Mouse (Mus musculus): ENCODE measurements around the gene Flnb. TPM values are rescaled to one million over a fixed set of nuclear protein-coding genes. Genes with fewer than 3 reads are reported as not detected.

The Flnb gene
- polyA plus RNA-seq, 1 experiment from 2014 or later: 21.2 TPM

- ATAC-seq (ENCODE audit: low FRiP score, low TSS enrichment): peak; percentile 9; the same call in 1 of the 2 replicates
- Histone ChIP-seq H3K4me3 (ENCODE audit: low read length) (no peak overlapping the region), H3K4me2 (replicated peaks; ENCODE audit: low read depth, low read length) (no peak overlapping the region), H3K9me3 (ENCODE audit: low read length) (no peaks in the 10 kb centered on the region), H3K9ac (replicated peaks; ENCODE audit: low read length) (no peak overlapping the region; the same call in 1 of the 2 replicates), H3K36me3 (ENCODE audit: insufficient read depth, low read length) (no peaks in the 10 kb centered on the region), H3K27me3 (ENCODE audit: insufficient read depth, low read length) (no peaks in the 10 kb centered on the region), H3K27ac (ENCODE audit: low read length) (peak overlapping the region; percentile 96), H3K4me1 (ENCODE audit: insufficient read depth, low read length) (peaks cover 55% of the 10 kb centered on the region)
- 28% methylated on average over 8 of the region's 8 CpGs for WGBS
These were observed 7.0 kb downstream of the Flnb start for GRCm38 (mm10) chr14:7824651-7825268.

- no peak overlapping the region for H3K4me3 ChIP-seq (ENCODE audit: low read length)
- peak overlapping the region; percentile 58 for H3K9ac ChIP-seq (replicated peaks; ENCODE audit: low read length)
- H3K27ac ChIP-seq (ENCODE audit: low read length): peak overlapping the region; percentile 96
- no peaks in the 10 kb centered on the region for H3K27me3 ChIP-seq (ENCODE audit: insufficient read depth, low read length)
- H3K36me3 ChIP-seq (ENCODE audit: insufficient read depth, low read length): 0 out of 2 replicates have a peak, but pooled peaks cover 5% of the 10 kb centered on the region
- peak overlapping the region; percentile 18; the same call in 1 of the 2 replicates for H3K4me2 ChIP-seq (replicated peaks; ENCODE audit: low read depth, low read length)
- peak; percentile 86 for ATAC-seq (ENCODE audit: low FRiP score, low TSS enrichment)
- no peaks in the 10 kb centered on the region for H3K9me3 ChIP-seq (ENCODE audit: low read length)
- H3K4me1 ChIP-seq (ENCODE audit: insufficient read depth, low read length): peaks cover 55% of the 10 kb centered on the region
- 45% methylated on average over 10 of the region's 10 CpGs for WGBS
These were observed 8.6 kb downstream of the Flnb start for GRCm38 (mm10) chr14:7826151-7826937.

GRCm38 (mm10) chr14:7829181-7829580, 11.4 kb downstream of the Flnb start:
- no peak overlapping the region for H3K9ac ChIP-seq (replicated peaks; ENCODE audit: low read length)
- H3K27me3 ChIP-seq (ENCODE audit: insufficient read depth, low read length): no peaks in the 10 kb centered on the region
- 46% methylated on average over 2 of the region's 2 CpGs for WGBS
- H3K4me1 ChIP-seq (ENCODE audit: insufficient read depth, low read length): peaks cover 49% of the 10 kb centered on the region
- H3K4me3 ChIP-seq (ENCODE audit: low read length): no peak overlapping the region
- peak overlapping the region; percentile 61 for H3K27ac ChIP-seq (ENCODE audit: low read length)
- no peaks in the 10 kb centered on the region for H3K9me3 ChIP-seq (ENCODE audit: low read length)
- ATAC-seq (ENCODE audit: low FRiP score, low TSS enrichment): no peak
- H3K36me3 ChIP-seq (ENCODE audit: insufficient read depth, low read length): 0 out of 2 replicates have a peak, but pooled peaks cover 5% of the 10 kb centered on the region
- H3K4me2 ChIP-seq (replicated peaks; ENCODE audit: low read depth, low read length): no peak overlapping the region

GRCm38 (mm10) chr14:7831770-7832439, 14.1 kb downstream of the Flnb start:
- 13% methylated on average over 1 of the region's 1 CpGs for WGBS
- 0 out of 2 replicates have a peak, but pooled peaks cover 5% of the 10 kb centered on the region for H3K36me3 ChIP-seq (ENCODE audit: insufficient read depth, low read length)
- H3K9ac ChIP-seq (replicated peaks; ENCODE audit: low read length): no peak overlapping the region
- peaks cover 22% of the 10 kb centered on the region for H3K4me1 ChIP-seq (ENCODE audit: insufficient read depth, low read length)
- H3K4me2 ChIP-seq (replicated peaks; ENCODE audit: low read depth, low read length): no peak overlapping the region
- no peaks in the 10 kb centered on the region for H3K27me3 ChIP-seq (ENCODE audit: insufficient read depth, low read length)
- ATAC-seq (ENCODE audit: low FRiP score, low TSS enrichment): no peak
- H3K4me3 ChIP-seq (ENCODE audit: low read length): no peak overlapping the region
- no peaks in the 10 kb centered on the region for H3K9me3 ChIP-seq (ENCODE audit: low read length)
- H3K27ac ChIP-seq (ENCODE audit: low read length): no peak overlapping the region

GRCm38 (mm10) chr14:7832440-7832783, 14.7 kb downstream of the Flnb start:
- Histone ChIP-seq H3K4me3 (ENCODE audit: low read length) (no peak overlapping the region), H3K36me3 (ENCODE audit: insufficient read depth, low read length) (0 out of 2 replicates have a peak, but pooled peaks cover 5% of the 10 kb centered on the region), H3K4me1 (ENCODE audit: insufficient read depth, low read length) (peaks cover 17% of the 10 kb centered on the region), H3K27ac (ENCODE audit: low read length) (no peak overlapping the region), H3K4me2 (replicated peaks; ENCODE audit: low read depth, low read length) (no peak overlapping the region), H3K9me3 (ENCODE audit: low read length) (no peaks in the 10 kb centered on the region), H3K27me3 (ENCODE audit: insufficient read depth, low read length) (no peaks in the 10 kb centered on the region), H3K9ac (replicated peaks; ENCODE audit: low read length) (no peak overlapping the region)
- ATAC-seq (ENCODE audit: low FRiP score, low TSS enrichment): no peak
- WGBS: 95% methylated on average over 5 of the region's 5 CpGs

GRCm38 (mm10) chr14:7833458-7833857, 15.7 kb downstream of the Flnb start:
- Histone ChIP-seq H3K9me3 (ENCODE audit: low read length) (no peaks in the 10 kb centered on the region), H3K27me3 (ENCODE audit: insufficient read depth, low read length) (no peaks in the 10 kb centered on the region), H3K4me2 (replicated peaks; ENCODE audit: low read depth, low read length) (no peak overlapping the region), H3K4me1 (ENCODE audit: insufficient read depth, low read length) (peaks cover 19% of the 10 kb centered on the region), H3K27ac (ENCODE audit: low read length) (no peak overlapping the region), H3K4me3 (ENCODE audit: low read length) (no peak overlapping the region), H3K36me3 (ENCODE audit: insufficient read depth, low read length) (0 out of 2 replicates have a peak, but pooled peaks cover 5% of the 10 kb centered on the region), H3K9ac (replicated peaks; ENCODE audit: low read length) (no peak overlapping the region)
- ATAC-seq (ENCODE audit: low FRiP score, low TSS enrichment): no peak
- WGBS: 61% methylated on average over 4 of the region's 4 CpGs

GRCm38 (mm10) chr14:7838564-7839089, 20.9 kb downstream of the Flnb start:
- Histone ChIP-seq H3K4me3 (ENCODE audit: low read length) (no peak overlapping the region), H3K27ac (ENCODE audit: low read length) (no peak overlapping the region), H3K9ac (replicated peaks; ENCODE audit: low read length) (no peak overlapping the region), H3K27me3 (ENCODE audit: insufficient read depth, low read length) (no peaks in the 10 kb centered on the region), H3K4me1 (ENCODE audit: insufficient read depth, low read length) (peaks cover 38% of the 10 kb centered on the region), H3K4me2 (replicated peaks; ENCODE audit: low read depth, low read length) (no peak overlapping the region), H3K9me3 (ENCODE audit: low read length) (no peaks in the 10 kb centered on the region), H3K36me3 (ENCODE audit: insufficient read depth, low read length) (no peaks in the 10 kb centered on the region)
- no peak for ATAC-seq (ENCODE audit: low FRiP score, low TSS enrichment)
- WGBS: 76% methylated on average over 5 of the region's 5 CpGs

GRCm38 (mm10) chr14:7839950-7840514, 22.3 kb downstream of the Flnb start:
- Histone ChIP-seq H3K4me3 (ENCODE audit: low read length) (no peak overlapping the region), H3K4me2 (replicated peaks; ENCODE audit: low read depth, low read length) (no peak overlapping the region), H3K27me3 (ENCODE audit: insufficient read depth, low read length) (no peaks in the 10 kb centered on the region), H3K36me3 (ENCODE audit: insufficient read depth, low read length) (no peaks in the 10 kb centered on the region), H3K4me1 (ENCODE audit: insufficient read depth, low read length) (peaks cover 47% of the 10 kb centered on the region), H3K27ac (ENCODE audit: low read length) (peak overlapping the region; percentile 54; the same call in 1 of the 2 replicates), H3K9ac (replicated peaks; ENCODE audit: low read length) (no peak overlapping the region), H3K9me3 (ENCODE audit: low read length) (no peaks in the 10 kb centered on the region)
- no peak for ATAC-seq (ENCODE audit: low FRiP score, low TSS enrichment)
- WGBS: 43% methylated on average over 8 of the region's 8 CpGs

- Histone ChIP-seq H3K4me1 (ENCODE audit: insufficient read depth, low read length) (peaks cover 56% of the 10 kb centered on the region), H3K9ac (replicated peaks; ENCODE audit: low read length) (0 out of 2 replicates have a peak overlapping the region, but pooled peaks have one; percentile 3), H3K27ac (ENCODE audit: low read length) (peak overlapping the region; percentile 49; the same call in 1 of the 2 replicates), H3K9me3 (ENCODE audit: low read length) (no peaks in the 10 kb centered on the region), H3K27me3 (ENCODE audit: insufficient read depth, low read length) (no peaks in the 10 kb centered on the region), H3K4me3 (ENCODE audit: low read length) (no peak overlapping the region), H3K4me2 (replicated peaks; ENCODE audit: low read depth, low read length) (no peak overlapping the region), H3K36me3 (ENCODE audit: insufficient read depth, low read length) (no peaks in the 10 kb centered on the region)
- 29% methylated on average over 15 of the region's 15 CpGs for WGBS
- ATAC-seq (ENCODE audit: low FRiP score, low TSS enrichment): peak; percentile 75
These were observed 25.0 kb downstream of the Flnb start for GRCm38 (mm10) chr14:7842631-7843332.

All from kidney, embryonic 16.5 days (tissue).